Mouse (Mus musculus): ENCODE results near the gene Pgm2. TPM values are rescaled to one million over a fixed set of nuclear protein-coding genes. Genes with fewer than 3 reads are reported as not detected.

The Pgm2 gene
- total and polyA plus RNA-seq, 2 experiments from 2014 or later: 12.6 to 14.0 TPM

- no peaks in the 10 kb centered on the region for H3K9me3 ChIP-seq (ENCODE audit: low read length)
- no peak for ATAC-seq (ENCODE audit: low FRiP score)
- WGBS: 87% methylated on average over 4 of the region's 4 CpGs
Observed at GRCm38 (mm10) chr5:64062882-64063621, 29.7 kb upstream of the Pgm2 start.

GRCm38 (mm10) chr5:64063622-64064355 lies 29.0 kb upstream of the Pgm2 start:
- Histone ChIP-seq H3K4me1 (ENCODE audit: insufficient read depth, low read length) (no peaks in the 10 kb centered on the region), H3K27ac (ENCODE audit: low read depth, low read length) (no peak overlapping the region), H3K4me3 (ENCODE audit: low read depth, low read length) (no peak overlapping the region), H3K27me3 (ENCODE audit: insufficient read depth, low read length) (no peaks in the 10 kb centered on the region), H3K9me3 (ENCODE audit: low read length) (no peaks in the 10 kb centered on the region), H3K36me3 (ENCODE audit: insufficient read depth, low read length) (no peaks in the 10 kb centered on the region), H3K4me2 (ENCODE audit: low read depth, low read length, poor library complexity, severe bottlenecking) (no peak overlapping the region), H3K9ac (replicated peaks; ENCODE audit: low read length, poor library complexity, severe bottlenecking) (no peak overlapping the region)
- WGBS: 82% methylated on average over 11 of the region's 11 CpGs
- no peak for TF ChIP-seq CTCF (IDR thresholded peaks at IDR 0.05)
- no peak for ATAC-seq (ENCODE audit: low FRiP score)
- no peak for DNase-seq (ENCODE audit: low spot score)

More at GRCm38 (mm10) chr5:64062882-64063621, 29.7 kb upstream of the Pgm2 start:
- Histone ChIP-seq H3K4me1 (ENCODE audit: insufficient read depth, low read length) (no peaks in the 10 kb centered on the region), H3K36me3 (ENCODE audit: insufficient read depth, low read length) (no peaks in the 10 kb centered on the region), H3K4me3 (ENCODE audit: low read depth, low read length) (no peak overlapping the region), H3K27ac (ENCODE audit: low read depth, low read length) (no peak overlapping the region), H3K27me3 (ENCODE audit: insufficient read depth, low read length) (no peaks in the 10 kb centered on the region), H3K4me2 (ENCODE audit: low read depth, low read length, poor library complexity, severe bottlenecking) (no peak overlapping the region), H3K9ac (replicated peaks; ENCODE audit: low read length, poor library complexity, severe bottlenecking) (no peak overlapping the region)
- no peak for DNase-seq (ENCODE audit: low spot score)
- no peak for TF ChIP-seq CTCF (IDR thresholded peaks at IDR 0.05)

- ATAC-seq (ENCODE audit: low FRiP score) (no peak), DNase-seq (ENCODE audit: low spot score) (no peak)
- no peak overlapping the region for H3K4me2 ChIP-seq (ENCODE audit: low read depth, low read length, poor library complexity, severe bottlenecking)
- H3K4me3 ChIP-seq (ENCODE audit: low read depth, low read length): no peak overlapping the region
- 86% methylated on average over 3 of the region's 3 CpGs for WGBS
- no peak for TF ChIP-seq CTCF (IDR thresholded peaks at IDR 0.05)
- H3K27ac ChIP-seq (ENCODE audit: low read depth, low read length): no peak overlapping the region
- no peaks in the 10 kb centered on the region for H3K9me3 ChIP-seq (ENCODE audit: low read length)
- H3K36me3 ChIP-seq (ENCODE audit: insufficient read depth, low read length): no peaks in the 10 kb centered on the region
- H3K9ac ChIP-seq (replicated peaks; ENCODE audit: low read length, poor library complexity, severe bottlenecking): no peak overlapping the region
- no peaks in the 10 kb centered on the region for H3K27me3 ChIP-seq (ENCODE audit: insufficient read depth, low read length)
- no peaks in the 10 kb centered on the region for H3K4me1 ChIP-seq (ENCODE audit: insufficient read depth, low read length)
Observed at GRCm38 (mm10) chr5:64064401-64064800, 28.3 kb upstream of the Pgm2 start.

- no peak overlapping the region for H3K4me3 ChIP-seq (ENCODE audit: low read depth, low read length)
- H3K4me2 ChIP-seq (ENCODE audit: low read depth, low read length, poor library complexity, severe bottlenecking): no peak overlapping the region
- no peaks in the 10 kb centered on the region for H3K9me3 ChIP-seq (ENCODE audit: low read length)
- 89% methylated on average over 6 of the region's 6 CpGs for WGBS
- no peaks in the 10 kb centered on the region for H3K27me3 ChIP-seq (ENCODE audit: insufficient read depth, low read length)
- no peaks in the 10 kb centered on the region for H3K4me1 ChIP-seq (ENCODE audit: insufficient read depth, low read length)
- TF ChIP-seq CTCF (IDR thresholded peaks at IDR 0.05): no peak
- H3K27ac ChIP-seq (ENCODE audit: low read depth, low read length): no peak overlapping the region
- H3K9ac ChIP-seq (replicated peaks; ENCODE audit: low read length, poor library complexity, severe bottlenecking): no peak overlapping the region
- DNase-seq (ENCODE audit: low spot score) (no peak), ATAC-seq (ENCODE audit: low FRiP score) (no peak)
- no peaks in the 10 kb centered on the region for H3K36me3 ChIP-seq (ENCODE audit: insufficient read depth, low read length)
Observed at GRCm38 (mm10) chr5:64065497-64066046, 27.2 kb upstream of the Pgm2 start.

GRCm38 (mm10) chr5:64066159-64066558 lies 26.6 kb upstream of the Pgm2 start:
- Histone ChIP-seq H3K4me3 (ENCODE audit: low read depth, low read length) (no peak overlapping the region), H3K27ac (ENCODE audit: low read depth, low read length) (no peak overlapping the region), H3K27me3 (ENCODE audit: insufficient read depth, low read length) (no peaks in the 10 kb centered on the region), H3K36me3 (ENCODE audit: insufficient read depth, low read length) (no peaks in the 10 kb centered on the region), H3K4me1 (ENCODE audit: insufficient read depth, low read length) (no peaks in the 10 kb centered on the region), H3K9ac (replicated peaks; ENCODE audit: low read length, poor library complexity, severe bottlenecking) (no peak overlapping the region), H3K9me3 (ENCODE audit: low read length) (no peaks in the 10 kb centered on the region), H3K4me2 (ENCODE audit: low read depth, low read length, poor library complexity, severe bottlenecking) (no peak overlapping the region)
- WGBS: 69% methylated on average over 2 of the region's 2 CpGs
- ATAC-seq (ENCODE audit: low FRiP score) (no peak), DNase-seq (ENCODE audit: low spot score) (no peak)
- TF ChIP-seq CTCF (IDR thresholded peaks at IDR 0.05): no peak

GRCm38 (mm10) chr5:64067576-64067975 lies 25.2 kb upstream of the Pgm2 start:
- Histone ChIP-seq H3K27ac (ENCODE audit: low read depth, low read length) (no peak overlapping the region), H3K9me3 (ENCODE audit: low read length) (no peaks in the 10 kb centered on the region), H3K27me3 (ENCODE audit: insufficient read depth, low read length) (no peaks in the 10 kb centered on the region), H3K4me1 (ENCODE audit: insufficient read depth, low read length) (no peaks in the 10 kb centered on the region), H3K4me3 (ENCODE audit: low read depth, low read length) (no peak overlapping the region), H3K36me3 (ENCODE audit: insufficient read depth, low read length) (no peaks in the 10 kb centered on the region), H3K4me2 (ENCODE audit: low read depth, low read length, poor library complexity, severe bottlenecking) (no peak overlapping the region), H3K9ac (replicated peaks; ENCODE audit: low read length, poor library complexity, severe bottlenecking) (no peak overlapping the region)
- TF ChIP-seq CTCF (IDR thresholded peaks at IDR 0.05): no peak
- 80% methylated on average over 2 of the region's 2 CpGs for WGBS
- no peak for DNase-seq (ENCODE audit: low spot score)
- no peak for ATAC-seq (ENCODE audit: low FRiP score)
